Mouse (Mus musculus): ENCODE measurements around the gene Nek7. TPM values are rescaled to one million over a fixed set of nuclear protein-coding genes. Genes with fewer than 3 reads are reported as not detected.
A peak's percentile ranks its signal among the peaks of the same experiment; 100 is the strongest.

The Nek7 gene
- polyA plus RNA-seq, 1 experiment = 2.6 TPM

DNA sequence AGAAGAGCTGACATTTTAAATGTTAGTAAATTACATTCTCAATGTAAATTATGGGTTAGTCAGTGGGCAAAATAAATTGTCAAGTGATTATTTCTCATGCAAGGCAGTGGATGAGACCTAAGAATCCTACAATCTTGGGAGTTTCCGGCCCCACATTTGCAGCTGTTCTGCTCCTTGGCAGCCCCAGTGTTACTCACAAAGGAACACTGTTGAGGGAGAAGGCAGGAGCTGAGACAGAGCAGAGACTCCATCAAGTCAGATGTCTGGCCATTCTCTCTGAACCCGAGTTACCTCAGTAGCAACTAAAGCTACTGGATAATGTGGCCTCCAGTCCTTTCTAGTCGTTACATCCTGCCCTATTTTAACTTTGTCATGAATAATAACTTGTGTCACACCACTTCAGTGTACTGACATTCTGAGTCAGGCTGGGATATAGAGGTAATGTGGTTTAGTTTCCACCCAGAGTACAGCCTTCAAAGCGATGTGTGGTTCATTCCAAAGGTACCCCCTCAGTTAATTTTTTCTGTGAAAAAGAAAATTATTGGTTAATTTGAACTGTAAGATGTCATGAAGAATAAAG, 23.7 kb downstream of the Nek7 start:
- 75% methylated on average over 4 of the region's 4 CpGs for WGBS
- no peaks in the 10 kb centered on the region for H3K27me3 ChIP-seq (ENCODE audit: control insufficient read depth, insufficient read depth, low read length)

DNA sequence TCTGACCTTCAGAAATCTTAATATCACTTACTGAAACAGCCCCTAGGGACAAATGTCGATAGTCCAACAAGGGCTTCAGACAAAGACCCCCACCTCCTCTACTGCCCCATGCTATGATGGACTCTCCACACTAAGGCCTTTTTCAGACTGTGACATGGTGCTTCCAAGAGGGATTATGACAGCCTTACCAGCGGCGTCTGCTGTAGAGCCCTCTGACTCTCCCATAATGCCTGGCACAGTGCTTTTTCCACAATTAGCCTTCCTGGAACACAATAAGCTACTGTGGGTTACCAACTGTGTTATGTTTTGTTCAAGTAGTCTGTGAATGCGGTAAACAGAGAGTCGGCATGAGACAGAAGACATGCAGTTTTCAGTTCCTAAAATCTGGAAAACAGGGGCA, 25.0 kb downstream of the Nek7 start:
- no peaks in the 10 kb centered on the region for H3K27me3 ChIP-seq (ENCODE audit: control insufficient read depth, insufficient read depth, low read length)
- 79% methylated on average over 5 of the region's 5 CpGs for WGBS
- no peak overlapping the region for H3K27ac ChIP-seq (ENCODE audit: insufficient read depth, low read depth, low read length)
- no peak overlapping the region for H3K4me3 ChIP-seq (ENCODE audit: low read depth, low read length)
- no peaks in the 10 kb centered on the region for H3K36me3 ChIP-seq (ENCODE audit: control insufficient read depth, insufficient read depth, low read length)
- TF ChIP-seq POLR2A (IDR thresholded peaks at IDR 0.05; ENCODE audit: low read depth, low read length) (no peak), CTCF (IDR thresholded peaks at IDR 0.05; ENCODE audit: extremely low read depth, insufficient read length, insufficient replicate concordance, low read depth, low read length) (no peak)
- H3K4me1 ChIP-seq (ENCODE audit: control insufficient read depth, insufficient read depth, insufficient read length, low read length) = peaks cover 2% of the 10 kb centered on the region; the same call in 1 of the 2 replicates

More for the DNA sequence above, 23.7 kb downstream of the Nek7 start:
- TF ChIP-seq CTCF (IDR thresholded peaks at IDR 0.05; ENCODE audit: extremely low read depth, insufficient read length, insufficient replicate concordance, low read depth, low read length) = no peak
- TF ChIP-seq POLR2A (IDR thresholded peaks at IDR 0.05; ENCODE audit: low read depth, low read length) = no peak
- Histone ChIP-seq H3K4me1 (ENCODE audit: control insufficient read depth, insufficient read depth, insufficient read length, low read length) (peaks cover 2% of the 10 kb centered on the region; the same call in 1 of the 2 replicates), H3K27ac (ENCODE audit: insufficient read depth, low read depth, low read length) (no peak overlapping the region), H3K4me3 (ENCODE audit: low read depth, low read length) (no peak overlapping the region), H3K36me3 (ENCODE audit: control insufficient read depth, insufficient read depth, low read length) (no peaks in the 10 kb centered on the region)

DNA sequence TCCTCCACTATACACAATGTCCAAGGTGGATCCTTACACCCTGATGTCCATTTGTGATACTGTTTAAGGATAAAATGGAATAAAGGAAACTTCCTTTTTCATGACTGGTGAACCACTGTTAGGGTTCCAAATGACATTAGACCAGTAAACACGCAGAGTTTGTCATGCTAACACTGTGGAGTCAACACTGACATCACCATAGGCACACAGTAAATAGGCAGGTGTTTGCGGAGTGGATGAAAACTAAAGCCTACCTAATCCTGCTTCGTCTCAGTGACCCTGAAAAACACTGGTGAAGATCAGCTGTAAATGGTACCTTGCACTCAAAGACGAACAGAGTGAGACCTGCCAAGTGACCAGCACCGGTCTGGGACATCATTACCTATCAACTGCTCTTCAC, 26.0 kb downstream of the Nek7 start:
- TF ChIP-seq POLR2A (IDR thresholded peaks at IDR 0.05; ENCODE audit: low read depth, low read length) (no peak), CTCF (IDR thresholded peaks at IDR 0.05; ENCODE audit: extremely low read depth, insufficient read length, insufficient replicate concordance, low read depth, low read length) (no peak)
- H3K4me1 ChIP-seq (ENCODE audit: control insufficient read depth, insufficient read depth, insufficient read length, low read length) = peaks cover 2% of the 10 kb centered on the region; the same call in 1 of the 2 replicates
- H3K27me3 ChIP-seq (ENCODE audit: control insufficient read depth, insufficient read depth, low read length) = no peaks in the 10 kb centered on the region
- no peak overlapping the region for H3K4me3 ChIP-seq (ENCODE audit: low read depth, low read length)
- no peak overlapping the region for H3K27ac ChIP-seq (ENCODE audit: insufficient read depth, low read depth, low read length)
- no peaks in the 10 kb centered on the region for H3K36me3 ChIP-seq (ENCODE audit: control insufficient read depth, insufficient read depth, low read length)
- WGBS = 83% methylated on average over 5 of the region's 5 CpGs

DNA sequence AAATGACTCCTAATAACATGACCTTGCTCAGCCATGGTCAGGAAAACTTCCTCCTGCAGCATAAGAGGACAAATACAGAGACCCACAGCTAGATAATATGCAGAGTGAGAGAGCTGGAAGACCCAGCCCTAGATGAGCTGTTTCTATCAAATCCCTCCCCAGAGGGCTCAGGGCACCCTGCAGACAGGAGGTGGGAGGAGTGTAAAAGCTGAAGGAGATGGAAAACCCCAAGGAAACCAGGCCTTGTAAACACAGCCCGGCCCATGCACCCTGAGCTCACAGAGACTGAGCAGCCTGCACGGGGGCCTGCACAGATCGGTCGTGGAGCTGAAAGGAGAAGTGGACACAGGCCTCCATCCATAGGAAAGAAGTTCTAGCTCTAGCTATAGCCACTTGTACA, 27.5 kb downstream of the Nek7 start:
- H3K4me3 ChIP-seq (ENCODE audit: low read depth, low read length) = no peak overlapping the region
- H3K27ac ChIP-seq (ENCODE audit: insufficient read depth, low read depth, low read length) = no peak overlapping the region
- 86% methylated on average over 4 of the region's 4 CpGs for WGBS

DNA sequence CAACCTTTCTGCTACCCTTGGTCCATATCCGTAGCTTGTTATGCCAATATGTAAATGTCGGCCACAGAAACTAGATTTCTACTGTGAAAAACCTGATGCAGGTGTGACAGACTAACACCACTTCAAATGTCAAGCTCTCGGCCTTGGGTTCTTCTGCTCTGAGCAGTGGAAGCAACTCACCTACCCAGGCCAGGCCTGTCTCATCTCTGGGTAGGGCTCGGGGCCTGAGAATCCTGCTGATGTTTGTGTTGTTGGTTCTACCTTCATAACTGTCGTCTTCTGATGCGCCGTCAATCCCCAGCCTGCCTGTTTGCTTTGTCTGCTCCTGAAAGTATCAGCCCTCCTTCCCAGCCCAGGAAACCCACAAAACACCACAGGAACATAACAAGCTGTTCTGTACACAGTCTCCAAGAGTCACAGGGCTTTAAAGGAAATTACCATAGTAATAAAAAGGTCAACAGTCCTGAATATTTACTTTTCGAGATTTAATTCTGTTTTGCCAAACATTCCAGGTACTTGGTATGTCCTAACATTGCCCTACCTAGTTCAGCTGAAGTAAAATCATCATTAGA, 29.4 kb downstream of the Nek7 start:
- Histone ChIP-seq H3K4me3 (ENCODE audit: low read depth, low read length) (no peak overlapping the region), H3K4me1 (ENCODE audit: control insufficient read depth, insufficient read depth, insufficient read length, low read length) (no peaks in the 10 kb centered on the region), H3K27me3 (ENCODE audit: control insufficient read depth, insufficient read depth, low read length) (no peaks in the 10 kb centered on the region; the same call in 1 of the 2 replicates), H3K27ac (ENCODE audit: insufficient read depth, low read depth, low read length) (0 out of 2 replicates have a peak overlapping the region, but pooled peaks have one; percentile 5), H3K36me3 (ENCODE audit: control insufficient read depth, insufficient read depth, low read length) (no peaks in the 10 kb centered on the region)
- 83% methylated on average over 8 of the region's 8 CpGs for WGBS
- TF ChIP-seq CTCF (IDR thresholded peaks at IDR 0.05; ENCODE audit: extremely low read depth, insufficient read length, insufficient replicate concordance, low read depth, low read length) (no peak), POLR2A (IDR thresholded peaks at IDR 0.05; ENCODE audit: low read depth, low read length) (no peak)

More for the DNA sequence above, 27.5 kb downstream of the Nek7 start:
- H3K36me3 ChIP-seq (ENCODE audit: control insufficient read depth, insufficient read depth, low read length) = no peaks in the 10 kb centered on the region
- H3K4me1 ChIP-seq (ENCODE audit: control insufficient read depth, insufficient read depth, insufficient read length, low read length) = no peaks in the 10 kb centered on the region
- H3K27me3 ChIP-seq (ENCODE audit: control insufficient read depth, insufficient read depth, low read length) = no peaks in the 10 kb centered on the region
- TF ChIP-seq POLR2A (IDR thresholded peaks at IDR 0.05; ENCODE audit: low read depth, low read length) (no peak), CTCF (IDR thresholded peaks at IDR 0.05; ENCODE audit: extremely low read depth, insufficient read length, insufficient replicate concordance, low read depth, low read length) (no peak)

DNA sequence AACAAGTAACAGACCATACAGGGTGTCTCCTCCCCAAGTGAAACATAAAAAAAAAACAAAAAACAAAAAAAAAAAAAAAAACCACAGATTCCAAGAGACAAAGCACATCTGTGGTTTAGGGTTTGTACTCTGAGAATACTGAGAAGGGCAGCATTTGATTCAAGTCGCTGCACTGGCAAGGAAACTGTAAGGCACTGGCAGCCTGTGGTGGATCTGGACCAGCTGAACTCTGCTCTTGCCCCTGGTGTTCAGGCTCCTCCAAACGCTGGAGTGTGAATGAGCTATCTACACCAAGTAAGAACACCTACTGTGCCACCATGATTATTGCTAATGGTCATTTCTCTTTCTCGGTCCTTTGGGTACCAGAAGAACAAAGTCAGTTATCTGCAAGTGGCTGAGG, 30.8 kb downstream of the Nek7 start:
- Histone ChIP-seq H3K4me3 (ENCODE audit: low read depth, low read length) (no peak overlapping the region), H3K4me1 (ENCODE audit: control insufficient read depth, insufficient read depth, insufficient read length, low read length) (no peaks in the 10 kb centered on the region), H3K27me3 (ENCODE audit: control insufficient read depth, insufficient read depth, low read length) (no peaks in the 10 kb centered on the region; the same call in 1 of the 2 replicates), H3K27ac (ENCODE audit: insufficient read depth, low read depth, low read length) (no peak overlapping the region), H3K36me3 (ENCODE audit: control insufficient read depth, insufficient read depth, low read length) (no peaks in the 10 kb centered on the region)
- WGBS = 78% methylated on average over 3 of the region's 3 CpGs
- TF ChIP-seq POLR2A (IDR thresholded peaks at IDR 0.05; ENCODE audit: low read depth, low read length) (no peak), CTCF (IDR thresholded peaks at IDR 0.05; ENCODE audit: extremely low read depth, insufficient read length, insufficient replicate concordance, low read depth, low read length) (no peak)

DNA sequence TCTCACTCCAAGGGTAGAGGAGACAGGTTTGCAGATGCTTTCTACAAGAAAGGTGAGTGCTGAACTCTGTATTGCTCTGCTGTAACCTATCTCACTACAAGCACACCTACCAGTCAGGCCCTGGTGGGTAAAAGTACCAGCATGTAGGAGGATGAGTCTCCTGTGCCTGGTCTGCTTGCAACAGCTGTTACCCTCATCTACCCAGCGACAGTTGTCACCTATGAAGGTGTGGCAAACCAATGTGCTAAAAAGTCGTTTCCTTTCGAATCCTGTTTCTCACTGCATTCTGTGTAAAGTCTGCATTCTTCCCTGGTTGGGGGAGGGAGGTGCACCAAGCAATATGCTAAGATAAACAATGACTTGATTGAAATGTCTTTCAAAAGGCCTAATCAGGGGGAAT, 32.1 kb downstream of the Nek7 start:
- H3K27me3 ChIP-seq (ENCODE audit: control insufficient read depth, insufficient read depth, low read length) = no peaks in the 10 kb centered on the region; the same call in 1 of the 2 replicates
- H3K4me3 ChIP-seq (ENCODE audit: low read depth, low read length) = no peak overlapping the region
- peaks cover 2% of the 10 kb centered on the region; the same call in 1 of the 2 replicates for H3K4me1 ChIP-seq (ENCODE audit: control insufficient read depth, insufficient read depth, insufficient read length, low read length)
- H3K27ac ChIP-seq (ENCODE audit: insufficient read depth, low read depth, low read length) = peak overlapping the region; percentile 25; the same call in 1 of the 2 replicates
- WGBS = 61% methylated on average over 3 of the region's 3 CpGs
- no peaks in the 10 kb centered on the region for H3K36me3 ChIP-seq (ENCODE audit: control insufficient read depth, insufficient read depth, low read length)
- no peak for TF ChIP-seq CTCF (IDR thresholded peaks at IDR 0.05; ENCODE audit: extremely low read depth, insufficient read length, insufficient replicate concordance, low read depth, low read length)
- no peak for TF ChIP-seq POLR2A (IDR thresholded peaks at IDR 0.05; ENCODE audit: low read depth, low read length)

All from small intestine, adult 2 months (tissue).